Mouse (Mus musculus) yolk sac, embryonic 10.5 days (tissue): ENCODE data around the gene Hoxa6.

Experiments used
- DNase-seq: peaks from one replicate; pipeline ENCODE4 v3.0.0-alpha.2; 2017; ENCODE audit warnings: low spot score

The Hoxa6 gene

DNA sequence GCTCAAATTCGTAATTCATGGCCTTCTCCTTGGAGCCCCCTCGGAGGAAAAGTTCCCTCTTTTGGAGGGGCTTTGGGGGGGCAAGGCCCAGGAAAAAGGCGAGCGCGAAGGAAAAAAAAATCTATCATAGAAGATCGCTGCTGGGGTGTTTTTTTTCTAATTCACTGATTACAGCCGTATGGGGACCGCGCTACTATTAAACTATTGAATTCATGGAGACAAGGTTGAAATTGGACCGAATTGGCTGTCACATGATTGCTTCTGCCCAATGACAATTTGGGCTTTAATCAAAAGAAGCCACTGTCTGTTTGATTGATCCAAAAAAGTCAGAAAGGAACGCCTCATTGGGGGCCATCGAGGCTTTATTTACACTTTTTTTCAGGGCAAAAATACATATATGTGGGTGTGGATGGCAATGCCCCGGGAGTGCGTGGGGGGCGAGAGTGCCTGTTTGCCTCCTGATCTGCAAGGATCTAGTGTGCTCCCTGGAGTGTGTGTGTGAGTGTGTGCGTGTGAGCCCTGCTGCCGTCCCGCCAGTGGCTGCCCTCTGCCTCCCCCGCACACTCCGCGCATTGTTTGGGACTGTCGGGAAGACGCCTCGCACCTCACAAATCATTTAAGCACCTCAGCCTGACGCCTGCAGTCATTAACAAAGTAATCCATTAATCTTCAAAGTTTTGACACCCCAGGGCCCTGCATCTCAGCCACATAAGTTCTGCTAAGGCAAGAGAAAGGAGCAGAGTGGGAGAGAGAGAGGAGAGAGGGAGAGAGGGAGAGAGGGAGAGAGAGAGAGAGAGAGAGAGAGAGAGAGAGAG, 43.7 kb downstream of the Hoxa6 start, which contains the start of gene Hoxa2:
TSS of gene Hoxa2 (minus strand) at position 206 of the 815 bp plus-strand sequence.
- peak; percentile 40 for DNase-seq

DNA sequence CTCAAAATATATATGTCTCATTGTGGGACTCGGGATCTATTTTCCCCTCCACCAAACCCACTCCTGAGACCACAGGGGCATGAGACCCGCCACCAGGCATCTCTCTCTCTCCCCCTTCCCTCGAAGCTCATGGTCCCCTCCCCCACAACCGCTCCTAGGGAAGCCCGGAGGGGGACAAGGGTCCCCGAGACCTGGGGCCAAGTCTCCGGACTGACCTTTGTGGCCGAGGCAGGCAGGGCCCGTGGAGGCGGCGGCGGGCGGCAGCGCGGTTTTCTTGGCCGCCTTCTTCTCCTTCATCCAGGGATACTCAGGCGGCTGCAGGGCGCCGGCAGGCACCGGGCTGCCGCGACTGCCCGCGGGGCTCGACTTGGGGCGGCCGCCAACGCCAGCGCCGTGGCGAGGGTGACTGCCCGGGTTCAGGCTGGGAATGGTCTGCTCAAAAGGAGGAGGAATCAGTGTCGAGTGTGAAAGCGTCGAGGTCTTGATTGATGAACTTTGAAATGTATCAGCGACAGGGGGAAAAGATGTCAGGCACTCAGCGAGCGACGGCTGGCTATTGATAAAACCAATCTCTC, 44.4 kb downstream of the Hoxa6 start:
- DNase-seq: peak; percentile 42

DNA sequence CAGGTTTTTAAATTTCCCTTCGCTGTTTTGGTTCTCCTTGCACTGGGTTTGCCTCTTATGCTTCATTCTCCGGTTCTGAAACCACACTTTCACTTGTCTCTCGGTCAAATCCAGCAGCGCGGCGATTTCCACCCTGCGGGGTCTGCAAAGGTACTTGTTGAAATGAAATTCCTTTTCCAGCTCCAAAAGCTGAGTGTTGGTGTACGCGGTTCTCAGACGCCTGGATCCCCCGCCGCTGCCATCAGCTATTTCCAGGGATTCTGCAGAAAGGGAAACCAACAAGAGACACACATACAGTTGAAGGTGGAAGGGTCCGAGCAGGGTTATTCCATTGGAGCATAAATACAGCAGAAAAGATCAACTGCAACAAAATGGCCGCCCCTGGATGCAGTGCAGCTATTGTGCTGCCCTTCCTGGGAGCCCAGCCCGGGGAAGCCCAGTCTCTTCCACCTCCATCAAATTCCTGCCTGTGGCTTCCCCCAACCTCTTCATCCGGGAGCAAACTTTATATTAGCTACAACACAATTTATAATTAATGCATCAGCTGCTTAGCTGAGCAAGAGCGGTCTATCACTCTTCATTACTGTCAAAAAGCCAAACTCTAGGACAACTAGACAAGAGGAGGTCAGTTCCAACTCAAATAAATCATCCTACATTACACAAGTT, 45.0 kb downstream of the Hoxa6 start:
- DNase-seq: peak; percentile 38

DNA sequence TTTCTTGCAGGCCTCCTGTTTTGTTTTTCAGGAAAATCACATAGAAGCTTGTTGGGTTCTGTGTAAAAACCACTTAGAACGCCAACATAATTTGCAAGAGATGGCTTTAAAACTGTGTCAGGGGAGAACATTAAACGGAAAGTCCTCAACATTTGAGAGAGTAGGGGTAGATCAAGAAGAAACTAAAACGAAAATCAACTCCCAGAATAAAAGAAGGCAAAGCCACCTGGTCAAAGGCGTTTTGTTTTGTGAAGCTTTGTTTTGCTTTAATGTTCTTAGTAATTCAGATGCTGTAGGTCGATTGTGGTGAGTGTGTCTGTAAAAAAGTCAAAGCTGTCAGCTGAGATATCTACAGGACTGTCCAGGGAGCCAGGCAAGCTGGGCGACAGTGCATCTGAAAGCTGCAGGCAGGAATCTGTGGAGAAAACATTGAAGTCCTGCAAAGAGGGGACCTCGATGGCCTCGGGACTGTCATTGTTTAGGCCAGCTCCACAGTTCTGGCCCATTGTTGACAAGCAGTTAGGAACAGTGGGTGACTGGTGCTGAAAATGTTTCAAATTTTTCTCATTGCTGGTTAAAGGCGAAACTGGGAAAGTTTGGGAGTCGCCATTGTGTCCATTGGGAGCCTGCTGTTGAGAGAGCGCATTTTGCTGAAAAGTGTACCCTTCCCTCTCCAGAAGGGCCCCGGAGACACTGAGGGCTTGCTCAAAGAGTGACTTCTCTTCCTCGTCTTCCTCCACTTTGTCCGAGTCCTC, 45.7 kb downstream of the Hoxa6 start:
- peak; percentile 15 for DNase-seq

DNA sequence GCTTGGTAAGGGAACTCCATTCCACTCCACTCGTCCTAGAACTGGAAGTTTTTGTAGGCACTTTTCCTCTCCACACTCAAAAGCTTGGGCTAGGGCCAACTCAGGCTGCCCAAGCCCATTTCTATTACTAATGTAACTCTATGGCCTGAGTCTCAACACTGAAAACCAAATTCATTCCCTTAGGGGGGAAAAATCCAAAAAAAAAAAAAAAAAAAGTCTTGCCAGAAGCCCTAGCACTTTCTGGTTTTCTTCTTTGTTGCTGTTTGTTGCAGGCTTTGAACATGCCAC, 46.5 kb downstream of the Hoxa6 start:
- DNase-seq: no peak

DNA sequence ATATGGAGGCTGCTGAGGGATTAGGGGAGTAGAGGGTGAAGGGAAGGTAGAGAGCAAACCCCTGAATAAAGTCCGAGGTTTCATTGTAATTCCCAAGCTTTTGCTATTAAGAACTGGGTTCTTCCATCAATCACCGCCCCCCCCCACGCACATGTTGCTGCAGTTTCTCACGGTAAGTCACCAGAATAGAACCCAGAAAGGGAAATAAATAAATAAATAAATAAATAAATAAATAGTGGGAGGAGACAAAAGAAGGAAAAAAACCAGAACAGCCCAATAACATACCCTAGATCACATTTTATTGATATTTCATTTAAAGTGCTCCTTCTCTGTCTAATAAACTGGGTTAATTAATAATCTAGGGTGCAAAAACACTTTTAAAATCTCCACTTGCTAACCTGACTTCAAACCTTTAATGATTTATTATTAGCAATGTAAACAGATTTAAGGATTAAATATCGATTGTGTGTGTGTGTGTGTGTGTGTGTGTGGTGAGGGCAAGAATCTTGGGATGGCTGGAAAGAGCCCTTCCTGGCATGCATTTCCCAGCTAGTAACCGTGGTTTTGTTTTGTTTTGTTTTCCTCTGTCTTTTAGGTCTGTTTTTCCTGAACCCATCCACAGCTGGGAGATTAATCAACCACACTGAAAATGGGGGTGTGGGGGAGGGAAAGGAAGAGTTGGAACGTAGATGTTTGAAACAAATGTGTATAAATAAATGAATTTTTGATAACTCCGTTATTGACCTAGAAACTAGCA, 47.0 kb downstream of the Hoxa6 start:
- DNase-seq: no peak

DNA sequence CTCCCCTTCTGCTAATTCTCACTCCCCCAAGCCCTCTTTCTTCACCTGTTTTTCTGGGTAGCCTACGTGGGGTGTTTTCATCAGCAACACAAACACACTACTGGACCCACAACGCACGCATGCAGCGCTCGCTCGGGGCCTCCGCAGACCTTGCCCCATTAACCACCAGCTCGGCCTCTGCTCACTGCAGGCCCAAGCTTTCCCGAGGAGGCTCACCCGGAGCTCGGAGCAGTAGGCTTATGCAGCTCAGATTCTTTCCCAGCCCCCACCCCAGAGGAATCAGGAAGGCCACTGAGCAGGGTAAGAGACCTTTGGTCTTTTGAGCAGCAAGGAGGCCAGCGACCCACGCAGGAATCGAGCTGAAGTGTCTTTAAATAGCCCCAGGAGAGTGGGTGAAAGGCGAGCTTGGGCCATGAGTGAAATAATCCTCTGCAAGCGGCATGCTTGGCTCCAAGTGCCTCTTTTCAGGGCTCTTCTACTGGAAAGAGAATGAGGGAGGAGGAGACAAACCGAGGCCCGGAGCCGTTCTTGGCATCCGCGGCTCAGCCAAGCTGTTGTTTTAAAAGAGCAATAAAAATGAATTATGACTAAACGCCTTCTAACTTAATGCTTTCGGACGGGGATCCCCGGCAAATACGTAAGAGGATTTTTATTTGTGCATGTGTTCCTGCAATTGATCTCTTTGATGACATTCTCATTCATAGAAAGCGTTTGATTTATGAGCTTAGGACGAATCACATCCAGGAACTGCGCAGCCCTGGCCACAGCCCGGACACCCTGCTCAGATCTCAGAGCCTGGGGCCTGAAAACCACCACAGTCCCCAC, 47.8 kb downstream of the Hoxa6 start:
- DNase-seq: peak; percentile 73

DNA sequence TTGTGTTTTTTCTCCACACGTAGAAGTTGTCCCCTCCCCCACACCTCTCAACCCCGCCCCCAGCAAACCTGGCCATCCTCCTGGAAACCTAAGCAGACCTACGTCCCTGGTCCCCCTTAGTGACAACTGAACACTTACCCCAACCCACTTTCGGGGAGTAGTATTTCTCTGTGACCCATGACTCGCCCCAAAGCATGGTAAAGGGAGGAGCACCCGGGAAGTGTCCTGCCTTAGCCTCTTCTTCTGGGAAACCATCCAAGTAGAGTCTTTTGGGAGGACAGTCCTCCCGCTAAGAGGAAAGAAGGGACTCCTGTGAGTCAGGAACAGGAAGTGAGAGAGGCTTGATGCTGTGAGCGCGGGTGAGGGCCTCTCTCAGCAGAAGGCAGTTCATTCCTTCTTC, 48.5 kb downstream of the Hoxa6 start:
- DNase-seq: peak; percentile 44

DNA sequence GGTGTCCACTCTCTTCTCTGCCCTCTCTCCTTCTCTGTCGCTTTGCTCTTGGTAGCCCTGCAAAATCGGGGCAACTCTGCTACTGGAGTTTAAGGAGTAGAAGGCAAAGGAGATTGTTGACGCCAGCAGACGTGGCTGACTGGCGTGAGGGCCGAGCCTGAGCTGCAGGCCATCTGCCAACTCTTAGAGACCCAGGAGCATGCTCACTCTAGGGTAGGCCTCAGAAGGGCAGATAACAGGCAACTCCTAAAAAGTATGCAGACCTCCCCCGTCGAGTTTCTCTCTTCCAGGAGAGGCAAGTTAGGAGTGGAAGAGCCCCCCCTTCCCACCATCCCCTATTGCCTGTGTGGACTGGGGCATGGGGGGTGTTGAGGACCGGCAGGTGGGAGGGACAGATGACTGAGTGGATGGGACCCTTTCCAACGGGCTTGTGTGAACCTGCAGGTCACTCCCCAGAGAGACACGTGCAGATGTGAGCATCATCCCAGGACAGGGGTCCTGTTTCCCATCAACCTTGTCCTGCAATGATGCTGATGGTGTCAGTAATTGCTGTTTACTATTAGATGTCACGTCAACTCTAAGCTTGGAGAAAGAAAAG, 49.3 kb downstream of the Hoxa6 start:
- peak; percentile 56 for DNase-seq

DNA sequence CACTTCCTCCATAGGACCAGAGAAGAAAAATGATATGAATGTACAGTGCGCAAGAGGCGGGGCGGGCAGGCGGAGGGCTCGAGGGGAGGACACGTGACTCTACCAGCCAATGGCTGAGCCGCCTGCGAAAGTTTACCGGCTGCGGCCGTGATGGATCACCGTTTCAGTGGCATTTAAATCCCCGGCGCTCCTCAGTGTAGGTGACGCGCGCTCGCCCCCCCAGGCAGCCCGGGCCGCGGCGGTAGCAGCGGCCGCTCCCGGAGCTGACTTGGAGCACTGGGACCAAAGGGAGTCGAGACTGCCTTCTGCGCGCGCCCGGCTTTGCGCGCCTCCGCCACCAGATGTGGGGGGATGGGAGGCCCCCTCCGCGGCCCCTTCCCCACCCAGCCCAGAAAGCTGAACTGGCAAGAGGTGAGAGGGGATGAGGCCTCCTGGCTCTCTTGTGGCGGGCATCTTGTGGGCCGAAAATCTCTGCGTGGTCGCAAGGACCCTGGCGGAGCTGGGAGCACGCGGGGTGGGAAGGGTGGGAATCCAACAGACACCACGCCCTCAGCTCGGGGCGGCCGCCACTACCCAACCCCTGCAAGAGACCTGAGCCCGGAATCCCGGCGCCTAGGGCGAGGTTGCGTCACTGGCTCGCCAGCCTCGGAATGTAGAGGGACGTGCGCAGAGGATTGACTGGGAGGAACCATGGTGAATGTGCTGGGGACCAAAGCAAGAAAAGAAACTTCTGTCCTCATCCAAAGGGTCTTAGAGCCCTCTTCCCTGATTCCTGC, 50.1 kb downstream of the Hoxa6 start, which contains the start of gene Hoxa1:
TSS of gene Hoxa1 (minus strand) at position 42 of the 776 bp plus-strand sequence.
- DNase-seq: peak; percentile 90

DNA sequence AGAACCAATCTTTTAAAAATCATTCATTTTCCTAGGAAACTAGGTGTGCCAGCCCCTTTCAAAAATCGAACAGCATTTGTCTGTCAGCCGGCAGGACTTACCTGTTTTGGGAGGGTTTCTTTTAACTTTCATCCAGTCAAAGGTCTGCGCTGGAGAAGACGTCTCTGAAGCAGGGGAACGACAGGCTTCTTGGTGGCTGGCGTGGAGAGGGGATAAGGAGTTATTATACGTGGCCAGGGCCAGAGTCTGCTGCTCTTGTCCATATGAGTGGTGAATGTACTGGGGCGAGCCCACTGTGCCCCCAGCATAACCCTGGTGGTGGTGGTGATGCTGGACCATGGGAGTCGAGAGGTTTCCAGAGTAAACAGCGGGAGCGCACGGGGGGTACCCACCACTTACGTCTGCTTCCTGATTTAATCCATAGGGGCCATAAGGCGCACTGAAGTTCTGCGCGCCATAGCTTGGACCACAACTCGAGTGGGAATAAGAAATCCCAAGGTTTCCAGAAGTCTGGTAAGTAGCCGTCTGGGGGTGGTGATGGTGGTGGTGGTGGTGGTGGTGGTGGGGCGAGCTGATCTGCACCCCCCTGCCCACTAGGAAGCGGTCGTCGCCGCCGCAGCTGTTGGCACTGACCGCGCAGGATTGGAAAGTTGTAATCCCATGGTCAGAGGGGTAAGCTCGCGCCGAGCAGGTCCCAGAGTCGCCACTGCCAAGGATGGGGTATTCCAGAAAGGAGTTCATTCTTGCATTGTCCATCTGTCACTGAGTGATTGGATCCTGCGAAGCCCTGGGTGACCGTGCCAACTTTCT, 50.9 kb downstream of the Hoxa6 start:
- DNase-seq: peak; percentile 1

DNA sequence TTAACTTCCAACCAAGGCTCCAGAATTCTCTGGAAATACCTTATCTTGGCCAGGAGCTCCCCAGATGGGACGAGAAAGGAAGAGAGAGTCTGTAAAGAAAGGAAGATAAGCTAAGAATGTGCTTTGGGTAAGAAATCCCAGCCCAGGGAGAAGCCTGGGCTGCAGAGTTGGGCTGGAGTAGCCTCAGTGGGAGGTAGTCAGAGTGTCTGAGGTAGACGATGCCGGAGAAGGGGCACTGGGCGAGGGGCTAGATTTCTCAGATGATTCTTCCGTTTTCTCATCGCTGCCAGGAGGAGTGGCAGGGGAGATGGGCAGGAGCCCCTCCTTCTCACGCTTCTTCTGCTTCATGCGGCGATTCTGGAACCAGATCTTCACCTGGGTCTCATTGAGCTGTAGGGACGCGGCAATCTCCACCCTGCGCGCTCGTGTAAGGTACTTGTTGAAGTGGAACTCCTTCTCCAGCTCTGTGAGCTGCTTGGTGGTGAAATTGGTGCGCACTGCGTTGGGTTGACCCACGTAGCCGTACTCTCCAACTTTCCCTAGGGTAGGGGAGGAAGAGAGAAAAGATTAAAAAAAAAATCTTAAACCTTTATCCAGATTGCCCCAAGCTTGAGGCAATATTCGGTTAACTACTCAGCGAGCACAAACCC, 51.8 kb downstream of the Hoxa6 start:
- peak; percentile 4 for DNase-seq
